Mouse (Mus musculus) brain, embryonic 18.5 days (tissue): ENCODE results near the gene Ppfibp2.

Experiments
- DNase-seq: peaks from one replicate; pipeline ENCODE4 v3.0.0-alpha.2; 2012; ENCODE audit warnings: low read depth, low spot score

Gene Ppfibp2

GRCm38 (mm10) chr7:107664063-107665056 lies 69.4 kb downstream of the Ppfibp2 start:
- DNase-seq, result no peak

- DNase-seq, result no peak
These were observed 70.2 kb downstream of the Ppfibp2 start for GRCm38 (mm10) chr7:107665221-107665585.

- no peak for DNase-seq
These were observed 70.7 kb downstream of the Ppfibp2 start for GRCm38 (mm10) chr7:107665586-107666261.

- no peak for DNase-seq
These were observed 71.4 kb downstream of the Ppfibp2 start for GRCm38 (mm10) chr7:107666262-107666902.

- DNase-seq, result no peak
These were observed 73.5 kb downstream of the Ppfibp2 start for GRCm38 (mm10) chr7:107668514-107668913.

GRCm38 (mm10) chr7:107675224-107675623 lies 80.2 kb downstream of the Ppfibp2 start:
- DNase-seq, result no peak

- no peak for DNase-seq
These were observed 85.3 kb downstream of the Ppfibp2 start for GRCm38 (mm10) chr7:107680151-107680852.

- DNase-seq, result no peak
These were observed 86.3 kb downstream of the Ppfibp2 start for GRCm38 (mm10) chr7:107681306-107681705.

GRCm38 (mm10) chr7:107683162-107683561 lies 88.2 kb downstream of the Ppfibp2 start:
- no peak for DNase-seq

- no peak for DNase-seq
These were observed 88.6 kb downstream of the Ppfibp2 start for GRCm38 (mm10) chr7:107683622-107684021.

GRCm38 (mm10) chr7:107685238-107685954 lies 90.4 kb downstream of the Ppfibp2 start:
- DNase-seq, result no peak

- no peak for DNase-seq
These were observed 90.9 kb downstream of the Ppfibp2 start for GRCm38 (mm10) chr7:107685955-107686285.

GRCm38 (mm10) chr7:107687412-107687811 lies 92.4 kb downstream of the Ppfibp2 start:
- DNase-seq, result no peak

- no peak for DNase-seq
These were observed 93.0 kb downstream of the Ppfibp2 start for GRCm38 (mm10) chr7:107688040-107688439.

- DNase-seq, result no peak
These were observed 95.6 kb downstream of the Ppfibp2 start for GRCm38 (mm10) chr7:107690426-107691221.

GRCm38 (mm10) chr7:107691493-107691892 lies 96.5 kb downstream of the Ppfibp2 start:
- DNase-seq, result no peak

GRCm38 (mm10) chr7:107694254-107694947 lies 99.4 kb downstream of the Ppfibp2 start:
- DNase-seq, result no peak

- no peak for DNase-seq
These were observed 102.1 kb downstream of the Ppfibp2 start for GRCm38 (mm10) chr7:107697066-107697465.

GRCm38 (mm10) chr7:107699926-107700325 lies 104.9 kb downstream of the Ppfibp2 start:
- no peak for DNase-seq

GRCm38 (mm10) chr7:107700646-107701045 lies 105.6 kb downstream of the Ppfibp2 start:
- DNase-seq, result no peak
